Comparison of ENCODE assay signal across 21 mouse cellular contexts in the genomic region with DNA sequence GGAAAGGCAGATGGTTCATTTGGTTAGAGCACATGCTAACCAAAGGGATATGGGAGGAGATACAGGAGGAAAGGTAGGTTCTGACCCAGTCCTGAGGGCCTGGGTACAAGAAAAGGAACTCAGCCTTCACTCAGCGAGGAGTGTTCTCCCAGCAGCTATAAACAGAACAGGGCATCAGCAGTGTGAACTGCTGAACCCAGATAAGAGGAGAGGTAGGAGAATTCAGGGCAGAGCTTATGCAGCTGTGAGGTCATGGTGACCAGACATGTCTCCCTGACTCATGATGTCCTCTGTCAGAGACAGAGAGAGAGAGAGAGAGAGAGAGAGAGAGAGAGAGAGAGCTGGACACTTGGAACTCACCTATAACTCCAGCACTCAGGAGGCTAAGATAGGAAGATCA. TPM values are rescaled to one million over a fixed set of nuclear protein-coding genes. Genes with fewer than 3 reads are reported as not detected.
DNase-seq lines count a peak whose midpoint lies in the region; ATAC-seq and TF ChIP-seq lines count a peak whose summit lies in the region.
"Had no signal": no experiment of that assay in that cellular context is flagged by ENCODE, and none has a peak within 500 bp of the region (broad histone marks: within the 10 kb centered on the region; RNA-seq: fewer than 3 reads in every experiment).

No protein-coding gene starts in this region.

- no peak overlapping the region for H3K4me2 ChIP-seq in heart, embryonic 11.5 days
- H3K4me2 ChIP-seq in intestine, embryonic 16.5 days (ENCODE audit: low read depth, low read length) = no peak overlapping the region
- H3K4me2 ChIP-seq: embryonic facial prominence, embryonic 13.5 days; forebrain, embryonic 12.5 days; hindbrain, embryonic 15.5 days had no signal

- peak overlapping the region; percentile 70 for H3K27ac ChIP-seq in heart, embryonic 11.5 days (ENCODE audit: low read depth, low read length)
- no peak overlapping the region for H3K27ac ChIP-seq in intestine, embryonic 16.5 days (ENCODE audit: low read length)
- no peak overlapping the region for H3K27ac ChIP-seq in cerebellum, adult 2 months (ENCODE audit: insufficient read depth, low read length)
- H3K27ac ChIP-seq: embryonic facial prominence, embryonic 13.5 days; forebrain, embryonic 12.5 days; heart, adult 2 months; hindbrain, embryonic 15.5 days had no signal

- intact Hi-C loops in heart, postnatal 36 days (cut with DNase I) = no loop called here

- peaks cover 22% of the 10 kb centered on the region for H3K4me1 ChIP-seq in heart, embryonic 11.5 days (ENCODE audit: control insufficient read depth, insufficient read depth, low read length)
- H3K4me1 ChIP-seq in intestine, embryonic 16.5 days (ENCODE audit: control insufficient read depth, insufficient read depth, low read length) = no peaks in the 10 kb centered on the region
- H3K4me1 ChIP-seq in cerebellum, adult 2 months (ENCODE audit: control insufficient read depth, insufficient read depth, low read length) = no peaks in the 10 kb centered on the region; the same call in 1 of the 2 replicates
- H3K4me1 ChIP-seq: embryonic facial prominence, embryonic 13.5 days; hindbrain, embryonic 15.5 days had no signal

- TF ChIP-seq POLR2A in cerebellum, adult 2 months (IDR thresholded peaks at IDR 0.05; ENCODE audit: borderline replicate concordance, insufficient read depth, low read length) = no peak

- ATAC-seq in heart, embryonic 11.5 days (replicated peaks; ENCODE audit: insufficient number of reproducible peaks, low FRiP score, low TSS enrichment) = 0 out of 2 replicates have a peak, but pooled peaks have one; percentile 49
- ATAC-seq in intestine, embryonic 16.5 days = peak; percentile 77
- ATAC-seq: activated CD4-positive, CD25-positive, alpha-beta regulatory T cell, adult 4 months; forebrain, embryonic 16.5 days; inflammation-experienced regulatory T-cells, adult 6 months; Patski had no signal

- H3K27me3 ChIP-seq in heart, embryonic 11.5 days (ENCODE audit: control insufficient read depth, insufficient read depth, low read length) = no peaks in the 10 kb centered on the region
- H3K27me3 ChIP-seq in intestine, embryonic 16.5 days (replicated peaks; ENCODE audit: control insufficient read depth, insufficient read depth, low read length) = no peaks in the 10 kb centered on the region
- no peaks in the 10 kb centered on the region for H3K27me3 ChIP-seq in cerebellum, adult 2 months (ENCODE audit: control insufficient read depth, insufficient read depth, low read length)
- H3K27me3 ChIP-seq: CH12.LX; hindbrain, embryonic 15.5 days had no signal

- no peak for TF ChIP-seq CTCF in cerebellum, adult 2 months (IDR thresholded peaks at IDR 0.05; ENCODE audit: borderline replicate concordance, insufficient read depth, low read depth, low read length)

- H3K36me3 ChIP-seq in heart, embryonic 11.5 days (ENCODE audit: control insufficient read depth, insufficient read depth, low read length) = no peaks in the 10 kb centered on the region
- H3K36me3 ChIP-seq in intestine, embryonic 16.5 days (ENCODE audit: control insufficient read depth, insufficient read depth, low read length) = no peaks in the 10 kb centered on the region
- H3K36me3 ChIP-seq: embryonic facial prominence, embryonic 13.5 days; forebrain, embryonic 12.5 days; hindbrain, embryonic 15.5 days had no signal

- H3K4me3 ChIP-seq in heart, embryonic 11.5 days (ENCODE audit: low read depth, low read length) = no peak overlapping the region
- H3K4me3 ChIP-seq in intestine, embryonic 16.5 days (ENCODE audit: low read length) = no peak overlapping the region
- no peak overlapping the region for H3K4me3 ChIP-seq in cerebellum, adult 2 months (replicated peaks; ENCODE audit: insufficient read depth, low read depth, low read length)
- H3K4me3 ChIP-seq: embryonic facial prominence, embryonic 13.5 days; forebrain, embryonic 12.5 days; heart, adult 2 months; hindbrain, embryonic 15.5 days had no signal

- WGBS in heart, embryonic 11.5 days (ENCODE audit: insufficient replicate concordance) = 12% methylated on average over 1 of the region's 1 CpGs
- 30% methylated on average over 1 of the region's 1 CpGs for WGBS in intestine, embryonic 16.5 days
- 91% methylated on average over 1 of the region's 1 CpGs for WGBS in cerebellum, adult 2 months

- no peak overlapping the region for H3K9ac ChIP-seq in heart, embryonic 11.5 days (ENCODE audit: low read depth, low read length)
- H3K9ac ChIP-seq in intestine, embryonic 16.5 days (ENCODE audit: low read depth, low read length) = no peak overlapping the region
- H3K9ac ChIP-seq: embryonic facial prominence, embryonic 13.5 days; forebrain, embryonic 12.5 days; hindbrain, embryonic 15.5 days had no signal

- H3K9me3 ChIP-seq in heart, embryonic 11.5 days (replicated peaks; ENCODE audit: control insufficient read depth, low read length) = no peaks in the 10 kb centered on the region
- H3K9me3 ChIP-seq in intestine, embryonic 16.5 days (ENCODE audit: control insufficient read depth, low read length) = no peaks in the 10 kb centered on the region
- H3K9me3 ChIP-seq: embryonic facial prominence, embryonic 13.5 days; forebrain, embryonic 12.5 days; hindbrain, embryonic 15.5 days had no signal

- DNase-seq in heart, postnatal 36 days = no peak
- DNase-seq in ovary, adult 18-20 months (ENCODE audit: low spot score) = peak; percentile 38
- no peak for DNase-seq in ovary, postnatal 14 days (ENCODE audit: low spot score)
- DNase-seq in cerebellum, adult 2 months = no peak
- DNase-seq: adrenal gland, postnatal 14 days; cerebellum, adult 11-12 months; cerebellum, adult 9-11 months; cerebellum, postnatal 36 days; gastrocnemius, postnatal 10 days; kidney, adult 2 months had no signal

RNA-seq across cellular contexts. Expression of a gene that starts 7.3 kb away (rescaled TPM):
- 6.4 and 10.5 TPM in 2 replicates for polyA plus RNA-seq in heart, embryonic 11.5 days (2014; fragmentation: Nextera tagmentation; extraction: Ambion mirVana)
- total RNA-seq in heart, postnatal 36 days (2021) = 1 to 10 TPM; 6.3 to 6.4 TPM
- 2.6 and 3.2 TPM in 2 replicates for polyA plus RNA-seq in intestine, embryonic 16.5 days (2015; fragmentation: Nextera tagmentation; extraction: Ambion mirVana)
- 83.0 and 83.8 TPM in 2 replicates for polyA plus RNA-seq in cerebellum, adult 2 months (2012; rRNA removed)

RNA-seq across cellular contexts. Expression of a gene that starts 36.4 kb away (rescaled TPM):
- 7.8 and 10.1 TPM in 2 replicates for polyA plus RNA-seq in heart, embryonic 11.5 days (2014; fragmentation: Nextera tagmentation; extraction: Ambion mirVana)
- total RNA-seq in heart, postnatal 36 days (2021) = 1 to 10 TPM; 6.5 to 8.3 TPM
- polyA plus RNA-seq in intestine, embryonic 16.5 days (2015; fragmentation: Nextera tagmentation; extraction: Ambion mirVana) = 3.7 and 3.9 TPM in 2 replicates
- polyA plus RNA-seq in cerebellum, adult 2 months (2012; rRNA removed) = 93.5 and 95.1 TPM in 2 replicates
